Mouse (Mus musculus) gastrocnemius, postnatal 10 days (tissue): ENCODE data around the gene Rpl35. TPM values are rescaled to one million over a fixed set of nuclear protein-coding genes. Genes with fewer than 3 reads are reported as not detected.

ENCODE experiments used
- DNase-seq: peaks from one replicate; pipeline ENCODE4 v3.0.0; 2021; ENCODE audit warnings: mixed read lengths
- total RNA-seq, 2 experiments: library from RNA; stranded (reverse); gene quantifications; 2 replicates each; pipeline ENCODE4 v1.2.3; 2021

Gene Rpl35
- total RNA-seq, 2 experiments from 2014 or later, result 428 to 441 TPM

DNA sequence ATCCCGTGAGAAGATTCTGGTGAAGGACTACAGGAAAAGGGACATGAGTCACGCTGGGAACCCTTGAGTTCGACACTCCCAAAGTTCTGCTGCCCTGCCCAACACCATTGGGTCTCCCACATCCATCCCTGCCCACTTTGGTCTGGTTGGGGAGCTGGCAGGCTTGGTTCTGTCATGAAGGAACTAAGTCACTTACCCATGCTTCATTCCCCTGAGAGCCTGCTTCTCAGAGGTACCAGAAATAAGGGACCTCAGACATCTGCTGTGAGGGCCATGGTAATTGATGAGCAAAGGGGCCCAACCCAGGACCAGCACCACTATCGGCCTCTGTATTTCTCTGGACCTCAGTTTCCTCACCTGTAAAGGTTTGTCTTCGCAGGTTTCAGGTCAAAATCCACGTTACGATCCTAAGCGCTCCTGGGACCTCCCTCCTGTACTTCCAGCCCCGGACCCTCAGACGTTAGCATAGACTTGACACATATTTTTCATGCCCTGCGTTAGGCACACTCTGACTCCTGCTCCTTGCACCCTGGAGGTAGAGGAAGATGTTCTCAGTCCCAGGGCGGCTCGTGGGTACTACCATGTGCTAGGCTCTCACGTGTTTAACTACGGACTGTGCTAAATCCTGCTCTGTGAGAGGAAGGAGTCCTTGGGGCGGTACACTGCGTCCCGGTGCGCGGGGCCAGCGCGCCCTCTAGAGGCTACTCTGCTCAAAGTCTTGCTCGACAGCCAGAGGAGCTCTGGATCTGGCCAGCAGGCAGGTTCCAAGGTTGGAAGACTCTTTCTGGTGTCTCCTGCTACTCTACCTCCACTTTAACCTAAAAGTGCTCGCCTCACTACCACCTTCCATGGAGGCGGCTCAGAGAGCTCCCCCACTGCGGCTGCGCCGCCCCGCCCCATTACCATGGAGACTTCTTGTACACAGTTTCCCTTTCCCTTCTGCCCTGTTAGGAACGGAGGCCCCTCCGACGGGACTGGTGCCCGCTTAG is 7.7 kb downstream of the Rpl35 start, which contains the start of gene Wdr38:
Wdr38 (plus strand) TSS at position 91 of the 989 bp plus-strand sequence.
- DNase-seq, result peak; percentile 91

DNA sequence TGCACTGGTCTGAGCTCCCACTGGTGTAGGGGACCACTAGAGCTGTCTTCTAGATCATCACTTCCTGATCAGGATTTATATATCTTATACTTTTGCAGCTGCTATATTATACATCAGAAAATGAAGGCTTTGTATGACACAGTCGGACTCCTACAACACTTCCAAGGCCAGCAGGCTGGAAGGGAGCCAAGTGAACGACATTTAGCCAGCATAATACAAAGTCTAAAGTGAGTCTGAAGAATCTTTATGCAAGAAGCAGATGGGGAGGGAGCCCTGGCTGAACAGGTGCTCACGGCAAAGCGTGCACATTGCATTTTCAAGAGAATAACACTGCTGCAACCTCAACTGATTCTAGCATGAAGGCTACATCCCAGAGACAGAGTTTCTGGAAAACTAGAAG is 13.0 kb downstream of the Rpl35 start:
- no peak for DNase-seq

DNA sequence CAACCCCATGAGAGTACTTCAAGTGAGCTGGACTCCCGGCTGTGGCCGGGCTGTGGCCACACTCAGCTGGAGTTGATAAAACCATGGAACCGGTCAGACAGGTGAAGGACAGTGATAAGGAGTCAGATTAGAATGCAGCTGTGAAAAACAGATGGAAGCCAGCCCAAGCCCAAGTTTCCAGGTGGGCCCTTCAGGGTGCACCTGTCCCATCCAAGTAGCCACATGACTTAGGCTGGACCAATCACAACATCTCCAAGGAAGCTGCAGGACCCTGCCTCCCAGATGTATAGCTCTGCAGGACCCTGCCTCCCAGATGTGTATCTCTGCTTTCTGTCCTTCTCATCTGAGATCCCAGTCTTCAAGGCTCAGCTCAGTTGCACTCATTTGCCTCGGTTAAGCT is 13.4 kb downstream of the Rpl35 start:
- DNase-seq, result no peak

DNA sequence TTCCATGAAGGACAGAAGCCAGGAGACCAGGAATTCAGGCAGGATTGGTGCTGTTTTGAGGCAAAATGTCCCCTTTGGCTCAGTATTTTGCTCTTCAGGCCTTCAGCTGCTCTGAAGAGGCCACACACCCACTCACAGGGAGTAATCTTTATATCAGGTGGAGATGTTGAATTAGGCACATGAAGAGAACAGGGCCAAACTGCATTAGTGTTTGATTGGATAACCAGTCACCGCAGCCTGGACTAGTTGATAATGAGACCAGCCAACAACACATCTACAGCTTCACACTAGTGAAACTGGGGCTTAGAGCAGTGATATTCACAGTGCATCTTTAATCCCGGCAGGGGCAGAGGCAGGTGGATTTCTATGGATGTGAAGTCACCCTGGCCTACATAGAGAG is 16.5 kb downstream of the Rpl35 start:
- no peak for DNase-seq

GRCm38 (mm10) chr2:38987803-38988510 is 17.5 kb downstream of the Rpl35 start:
- DNase-seq, result no peak

GRCm38 (mm10) chr2:38987371-38987770 is 18.1 kb downstream of the Rpl35 start:
- no peak for DNase-seq

GRCm38 (mm10) chr2:38986580-38986979 is 18.8 kb downstream of the Rpl35 start:
- DNase-seq, result peak; percentile 45

DNA sequence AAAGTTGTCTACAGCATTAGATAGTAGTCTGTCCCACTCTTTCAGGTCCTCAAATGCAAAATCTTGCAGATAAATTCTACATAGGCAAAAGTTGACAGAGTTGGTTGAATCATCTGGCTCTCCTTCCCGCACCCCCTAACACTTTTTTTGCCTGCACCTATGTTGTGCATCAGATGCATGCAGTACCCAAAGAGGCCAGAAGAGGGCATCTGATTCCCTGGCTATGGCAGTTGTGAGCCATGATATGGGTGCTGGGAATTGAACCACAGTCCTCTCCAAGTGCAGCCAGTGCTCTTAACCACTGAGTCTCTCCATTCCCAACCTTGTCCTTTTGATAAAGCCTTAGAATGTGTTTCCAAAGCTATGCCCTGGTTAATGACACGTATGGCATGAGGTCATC is 22.0 kb downstream of the Rpl35 start:
- DNase-seq, result no peak

DNA sequence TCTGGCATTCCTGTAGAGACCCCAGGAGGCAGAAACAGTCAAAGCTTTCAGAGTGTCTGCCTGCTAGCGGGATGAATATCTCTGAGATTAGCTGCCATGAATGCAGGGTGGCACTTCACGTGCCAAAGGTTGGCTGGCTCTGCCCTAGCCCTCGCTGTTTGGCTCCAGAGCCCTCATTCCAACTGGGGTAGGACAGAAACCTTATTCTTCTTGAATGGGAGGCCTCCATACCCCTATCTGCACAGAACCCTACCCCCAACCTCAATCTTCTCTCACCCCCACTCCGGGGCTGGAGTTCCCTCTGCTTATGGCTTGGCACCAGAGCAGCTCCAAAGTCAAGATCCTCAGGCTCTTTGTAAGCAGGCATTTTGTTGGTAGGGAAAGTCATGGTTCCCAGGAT is 27.6 kb downstream of the Rpl35 start:
- no peak for DNase-seq

GRCm38 (mm10) chr2:38975941-38976805 is 29.3 kb downstream of the Rpl35 start:
- DNase-seq, result no peak

DNA sequence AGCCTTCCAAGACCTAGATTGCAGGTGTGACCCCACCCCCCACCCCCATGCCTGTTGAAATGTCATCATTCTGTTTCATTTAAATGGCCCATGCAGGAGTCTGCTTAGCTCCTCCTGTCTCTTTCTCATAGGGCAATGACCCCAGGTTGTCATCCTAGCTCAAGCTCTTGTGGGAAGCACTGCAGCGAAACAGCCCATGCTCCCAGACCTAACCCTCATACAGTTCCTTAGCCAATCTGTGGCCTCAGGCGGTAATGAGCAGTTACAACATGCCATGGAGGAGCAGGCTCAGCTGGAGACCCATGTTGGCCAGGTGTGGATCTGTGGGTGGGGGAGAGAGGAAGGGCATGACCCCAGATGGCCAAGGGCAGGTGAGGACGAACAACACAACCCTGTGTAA is 30.2 kb downstream of the Rpl35 start:
- no peak for DNase-seq

GRCm38 (mm10) chr2:38974171-38974570 is 31.3 kb downstream of the Rpl35 start:
- no peak for DNase-seq

- DNase-seq, result no peak
Observed at GRCm38 (mm10) chr2:38973701-38974100, 31.7 kb downstream of the Rpl35 start.

DNA sequence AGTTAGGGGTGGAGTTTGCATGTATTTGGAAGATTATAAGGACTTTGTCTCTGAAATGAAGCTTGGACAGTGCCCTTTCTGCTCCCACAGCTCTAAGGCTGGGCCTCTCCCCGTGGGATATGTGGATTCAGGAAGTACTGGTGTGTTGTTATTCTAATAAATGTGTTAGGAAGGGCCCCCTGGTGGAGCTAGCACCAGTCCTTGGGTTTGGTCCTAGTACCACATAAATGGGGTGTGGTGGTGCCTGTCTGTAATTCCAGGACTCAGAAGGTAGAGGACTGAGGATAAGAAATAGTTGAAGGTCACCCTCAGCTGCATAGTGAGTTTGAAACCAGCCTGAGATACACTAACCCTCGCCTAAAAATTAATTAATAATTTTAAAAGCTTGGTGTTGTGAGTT is 32.2 kb downstream of the Rpl35 start:
- DNase-seq, result no peak

DNA sequence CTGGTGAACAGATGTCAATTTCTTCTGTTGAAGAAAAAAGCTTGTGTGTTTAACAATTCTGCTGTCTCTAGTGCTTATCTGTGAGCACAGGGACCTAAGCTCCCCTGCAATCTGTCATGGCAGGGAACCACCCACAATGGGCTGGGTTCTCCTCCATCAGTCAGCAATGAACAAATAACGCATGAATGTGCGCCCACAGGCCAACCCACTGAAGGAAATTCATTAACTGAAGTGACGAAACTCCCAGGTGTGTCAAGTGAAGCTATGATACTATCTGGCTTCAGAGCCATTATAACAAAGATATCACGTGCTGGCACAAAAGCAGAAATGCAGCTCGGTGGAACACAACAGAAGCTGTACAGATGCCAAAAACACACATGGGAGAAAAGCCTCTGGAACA is 35.4 kb downstream of the Rpl35 start:
- DNase-seq, result no peak

DNA sequence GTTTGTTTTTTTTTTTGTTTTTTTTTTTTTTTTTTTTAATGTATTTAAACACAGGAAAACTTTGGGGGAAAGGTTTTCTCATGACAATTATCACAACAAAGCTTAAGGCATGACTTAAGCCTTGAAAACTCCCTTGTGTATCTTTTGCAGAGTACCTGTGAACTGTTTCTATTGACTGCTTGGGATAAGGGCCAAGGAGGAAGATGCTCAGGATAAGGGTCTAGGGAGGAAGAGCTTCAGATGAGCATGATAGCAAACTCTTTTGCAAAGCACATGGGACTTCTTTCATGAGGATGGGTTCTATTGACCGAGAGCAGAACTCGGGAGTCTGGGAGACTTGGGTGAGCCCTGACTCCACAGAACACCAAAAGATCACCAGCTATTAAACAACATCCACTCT is 35.8 kb downstream of the Rpl35 start:
- DNase-seq, result no peak

GRCm38 (mm10) chr2:38964198-38964597 is 41.2 kb downstream of the Rpl35 start:
- no peak for DNase-seq

- no peak for DNase-seq
Observed at GRCm38 (mm10) chr2:38957671-38958223, 47.7 kb downstream of the Rpl35 start.

GRCm38 (mm10) chr2:38956062-38956461 is 49.4 kb downstream of the Rpl35 start:
- DNase-seq, result no peak

GRCm38 (mm10) chr2:38953152-38953883 is 52.1 kb downstream of the Rpl35 start:
- DNase-seq, result peak; percentile 75
